Mouse (Mus musculus): ENCODE measurements around the gene Gm43064.
"Not testable (repeated sequence)": the region's sequence is repeated elsewhere in the genome, so short reads cannot be mapped to it uniquely, and the experiment has no call there.

Gene Gm43064

DNA sequence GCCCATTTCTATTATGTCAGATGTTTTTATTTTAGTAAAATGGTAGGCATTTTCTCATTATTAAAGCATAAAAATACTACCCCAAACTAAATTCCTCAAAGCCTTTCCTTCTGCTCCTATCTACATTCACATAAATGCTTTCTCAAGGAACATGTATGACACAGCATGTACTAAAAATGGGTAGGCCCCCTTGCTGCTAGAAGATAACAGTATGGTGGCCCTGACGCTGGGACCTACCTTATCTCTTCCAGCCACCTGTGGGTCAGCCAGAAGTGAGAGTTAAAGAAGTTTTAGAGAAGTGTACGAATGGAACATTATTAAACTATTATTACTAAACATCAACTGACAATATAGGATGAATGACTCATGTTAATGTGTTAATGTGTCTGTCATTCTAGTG lies 9.9 kb upstream of the Gm43064 start:
- DNase-seq (ENCODE audit: low read depth, low spot score), result no peak

DNA sequence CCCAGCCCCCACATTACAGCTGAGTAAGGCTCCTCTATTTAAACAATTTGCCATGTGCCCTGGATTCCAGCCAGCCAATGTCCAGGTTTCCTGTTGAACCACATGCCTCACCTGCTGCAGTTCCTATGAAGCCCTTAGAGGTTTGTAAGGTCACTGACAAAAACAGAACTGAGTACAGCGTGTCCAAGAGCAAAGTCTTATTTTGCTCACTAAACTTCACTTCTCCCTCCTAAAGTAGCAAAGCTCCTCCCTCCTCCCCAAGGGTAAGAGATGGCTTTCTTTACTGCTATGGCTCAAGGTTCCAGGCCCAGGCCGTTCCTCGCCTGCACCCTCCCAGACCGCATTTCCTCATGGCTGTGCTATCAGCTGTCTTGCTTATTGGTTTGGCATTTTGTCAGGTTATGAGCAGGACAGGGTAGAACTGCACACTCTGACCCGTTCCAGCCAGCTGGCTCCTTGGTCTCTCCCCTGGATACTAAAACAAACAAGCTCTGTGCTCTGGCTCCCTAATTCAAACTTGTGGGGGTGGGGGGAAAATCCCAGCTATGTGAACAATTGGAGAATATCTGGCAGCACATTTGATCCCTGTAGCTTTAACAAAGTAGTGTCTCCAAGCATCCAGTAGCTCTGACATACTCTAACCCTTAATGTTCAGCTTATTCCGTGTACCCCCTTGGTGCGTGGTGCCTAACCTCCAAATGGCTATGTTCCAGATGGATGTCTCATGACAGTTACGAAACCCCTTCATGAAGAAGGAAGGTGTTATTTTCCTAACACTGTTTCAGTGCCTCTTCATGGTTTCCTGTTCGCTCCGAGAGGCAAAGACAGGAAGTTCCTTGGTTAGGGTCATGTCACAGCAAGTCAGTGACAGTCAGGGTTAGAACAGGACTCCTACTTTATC lies 7.5 kb upstream of the Gm43064 start:
- DNase-seq (ENCODE audit: low read depth, low spot score), result peak; percentile 74

GRCm38 (mm10) chr3:103802861-103803260 lies 6.5 kb upstream of the Gm43064 start:
- peak; percentile 29 for DNase-seq (ENCODE audit: low read depth, low spot score)

GRCm38 (mm10) chr3:103805671-103806070 lies 3.7 kb upstream of the Gm43064 start:
- DNase-seq (ENCODE audit: low read depth, low spot score), result no peak

DNA sequence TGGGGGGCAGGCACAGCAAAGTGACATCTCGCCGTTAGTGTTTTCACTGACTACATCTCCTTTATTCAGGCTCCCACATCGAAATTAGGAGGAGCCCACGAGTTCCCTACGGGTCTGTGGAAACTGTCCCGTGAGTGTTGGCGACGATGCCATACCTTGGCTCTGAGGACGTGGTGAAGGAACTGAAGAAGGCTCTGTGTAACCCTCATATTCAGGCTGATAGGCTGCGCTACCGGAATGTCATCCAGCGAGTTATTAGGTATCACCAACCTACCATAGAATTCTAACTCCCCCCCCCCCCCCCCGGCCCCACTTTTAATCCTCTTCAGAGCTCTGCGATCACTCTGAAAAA lies 402 bp downstream of the Gm43064 start:
- no peak for DNase-seq (ENCODE audit: low read depth, low spot score)

GRCm38 (mm10) chr3:103810967-103811366 lies 1.6 kb downstream of the Gm43064 start:
- no peak for DNase-seq (ENCODE audit: low read depth, low spot score)

GRCm38 (mm10) chr3:103827548-103827947 lies 18.2 kb downstream of the Gm43064 start:
- DNase-seq (ENCODE audit: low read depth, low spot score), result peak; percentile 61

DNA sequence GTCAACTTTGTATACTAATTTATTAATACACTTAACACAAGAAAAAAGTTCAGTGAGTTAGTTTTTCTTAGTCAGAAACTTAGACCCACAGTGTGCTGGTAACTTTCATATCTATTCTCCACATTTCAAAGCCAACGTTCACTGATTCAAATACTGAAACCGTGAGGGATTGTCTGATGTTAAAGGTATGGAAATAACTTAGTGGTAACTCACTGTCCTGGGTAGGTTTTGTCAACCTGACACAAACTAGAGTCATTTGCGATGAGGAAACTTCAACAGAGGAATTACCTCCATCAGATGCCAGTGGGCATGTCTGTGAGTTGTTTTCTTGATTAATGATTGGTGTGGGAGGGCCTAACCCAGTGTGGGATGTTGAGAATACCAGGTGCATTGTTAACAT lies 19.7 kb downstream of the Gm43064 start:
- DNase-seq (ENCODE audit: low read depth, low spot score), result peak; percentile 33

- DNase-seq (ENCODE audit: low read depth, low spot score), result peak; percentile 57
These were observed 21.3 kb downstream of the Gm43064 start for GRCm38 (mm10) chr3:103830681-103831080.

- no peak for DNase-seq (ENCODE audit: low read depth, low spot score)
These were observed 21.8 kb downstream of the Gm43064 start for GRCm38 (mm10) chr3:103831146-103831545.

- DNase-seq (ENCODE audit: low read depth, low spot score), result no peak
These were observed 23.1 kb downstream of the Gm43064 start, which contains the start of gene Bcl2l15 for GRCm38 (mm10) chr3:103832426-103832825. Bcl2l15 (plus strand) TSS chr3:103832601.

DNA sequence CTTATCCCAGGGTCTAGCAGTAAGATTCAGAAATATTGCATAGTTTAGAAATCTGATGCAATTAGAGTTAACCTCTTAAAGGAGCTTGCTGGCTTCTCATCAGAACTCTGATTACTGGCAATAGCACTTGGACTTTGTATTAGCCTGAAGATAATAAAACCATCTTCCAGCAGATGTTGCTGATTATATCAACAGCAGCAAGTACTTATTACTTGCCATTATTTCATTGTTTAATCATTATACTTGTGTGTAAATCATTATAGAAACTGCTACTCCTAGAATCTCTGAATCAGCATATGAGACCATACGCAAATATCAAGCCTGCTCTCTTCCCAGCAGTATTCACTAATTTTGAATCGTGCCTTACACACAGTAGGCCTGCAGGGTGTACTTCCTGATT lies 24.6 kb downstream of the Gm43064 start:
- DNase-seq (ENCODE audit: low read depth, low spot score), result no peak

GRCm38 (mm10) chr3:103835272-103835950 lies 26.0 kb downstream of the Gm43064 start:
- DNase-seq (ENCODE audit: low read depth, low spot score), result no peak

GRCm38 (mm10) chr3:103835951-103836310 lies 26.6 kb downstream of the Gm43064 start:
- DNase-seq (ENCODE audit: low read depth, low spot score), result peak; percentile 52

DNA sequence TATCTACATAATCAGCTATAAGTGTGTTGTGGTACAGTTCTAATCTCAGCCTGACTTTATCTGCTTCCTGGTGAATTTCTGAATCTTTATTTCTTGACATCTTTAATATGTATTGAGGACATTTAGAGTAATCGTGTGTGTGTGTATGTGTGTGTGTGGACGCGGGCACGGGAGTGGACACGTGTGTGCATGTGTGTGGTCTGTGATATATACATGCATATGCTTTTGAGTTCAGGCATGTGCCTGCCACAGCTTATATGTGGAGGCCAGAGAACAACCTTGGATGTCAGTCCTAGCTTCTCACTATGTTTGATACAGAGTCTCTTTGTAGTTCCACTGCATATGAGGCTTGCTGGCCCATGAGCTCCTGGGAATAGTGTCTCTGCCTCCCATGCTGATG lies 27.1 kb downstream of the Gm43064 start:
- DNase-seq (ENCODE audit: low read depth, low spot score), result no peak

DNA sequence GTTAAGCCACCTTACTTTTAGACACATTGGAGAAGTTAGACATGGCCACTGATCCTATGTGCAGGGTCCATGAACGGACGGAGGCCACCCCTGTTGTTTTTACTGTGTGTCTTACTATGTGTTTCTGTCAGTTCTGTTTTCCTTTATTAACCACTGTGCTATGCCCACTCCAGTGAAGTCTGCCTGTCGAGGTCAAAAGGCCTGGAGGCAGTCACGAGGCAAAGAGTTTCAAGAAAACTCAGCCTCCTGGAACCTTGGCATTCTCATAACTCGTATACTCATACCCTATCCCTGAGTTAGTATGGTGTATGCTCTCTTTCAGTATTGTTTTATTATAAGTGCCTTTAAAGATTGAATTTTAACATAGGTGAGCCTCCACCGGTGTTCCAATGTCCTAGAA lies 30.3 kb downstream of the Gm43064 start:
- no peak for DNase-seq (ENCODE audit: low read depth, low spot score)

DNA sequence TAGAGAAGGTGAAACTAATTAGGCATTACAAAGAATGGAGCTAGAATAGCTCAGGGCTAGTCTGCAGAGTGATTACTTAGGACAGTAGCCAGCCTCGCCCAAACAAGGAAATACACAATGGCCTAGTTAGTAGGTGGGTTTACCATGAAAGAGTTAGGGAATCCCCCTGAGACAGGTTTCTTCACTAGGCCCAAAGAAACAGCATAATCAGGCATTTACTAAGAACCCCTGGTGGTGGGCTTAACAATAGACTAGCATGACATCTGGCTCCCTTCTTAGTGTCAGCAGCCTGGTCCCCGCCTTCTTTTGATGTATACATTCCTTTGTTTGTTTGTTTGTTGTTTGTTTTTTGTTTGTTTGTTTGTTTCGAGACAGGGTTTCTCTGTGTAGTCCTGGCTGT lies 30.8 kb downstream of the Gm43064 start:
- DNase-seq (ENCODE audit: low read depth, low spot score), result not testable (repeated sequence)

DNA sequence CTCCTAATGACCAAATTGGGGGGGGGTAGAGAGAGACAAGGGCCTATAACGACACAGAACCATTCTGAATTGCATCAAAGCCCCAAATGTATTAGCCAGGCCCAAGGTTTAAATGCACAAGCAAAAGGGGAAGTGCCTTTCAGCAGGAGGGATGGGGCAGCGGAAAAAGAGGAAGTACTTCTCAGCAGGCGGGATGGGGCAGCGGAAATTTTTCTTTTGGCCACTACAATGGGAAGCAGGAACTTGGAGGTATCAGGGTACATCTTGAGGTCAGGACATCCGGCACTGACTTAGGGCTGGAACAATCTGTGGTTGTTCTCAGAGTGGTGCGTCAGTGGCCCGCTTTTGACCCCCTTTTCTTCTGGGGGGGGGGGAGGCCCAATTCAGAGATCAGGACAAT lies 31.6 kb downstream of the Gm43064 start:
- DNase-seq (ENCODE audit: low read depth, low spot score), result not testable (repeated sequence)

GRCm38 (mm10) chr3:103850644-103851363 lies 41.4 kb downstream of the Gm43064 start:
- DNase-seq (ENCODE audit: low read depth, low spot score), result peak; percentile 67

- DNase-seq (ENCODE audit: low read depth, low spot score), result peak; percentile 65
These were observed 42.1 kb downstream of the Gm43064 start for GRCm38 (mm10) chr3:103851481-103851880.

- peak; percentile 50 for DNase-seq (ENCODE audit: low read depth, low spot score)
These were observed 42.5 kb downstream of the Gm43064 start for GRCm38 (mm10) chr3:103851882-103852281.

GRCm38 (mm10) chr3:103852565-103853299 lies 43.4 kb downstream of the Gm43064 start:
- DNase-seq (ENCODE audit: low read depth, low spot score), result peak; percentile 95
